Mouse (Mus musculus) MEL (cell line): Measurements from ENCODE around the gene Erv3. TPM values are rescaled to one million over a fixed set of nuclear protein-coding genes. Genes with fewer than 3 reads are reported as not detected.
A peak's percentile ranks its signal among the peaks of the same experiment; 100 is the strongest.

ENCODE experiments used
- DNase-seq: peaks from one replicate; pipeline ENCODE4 v3.0.0; 2011; ENCODE audit warnings: low read depth, low spot score
- H3K27ac ChIP-seq: 2 replicates; pipeline ENCODE4 v1.5.1; 2012; ENCODE audit warnings: low read depth, mild to moderate bottlenecking, control low read depth, low read length, moderate library complexity; ENCODE audit not compliant: control insufficient read depth
- H3K27me3 ChIP-seq, 2 experiments: fragments of 150-350 bp in 1 of 2; sonication (generic) in 1 of 2; 2 replicates each; pipeline ENCODE4 v1.6.1; 2012; ENCODE audit warnings: low read length in 2 of 2, mild to moderate bottlenecking in 2 of 2, improper control_type of control experiment in 1 of 2, moderate library complexity in 1 of 2; ENCODE audit not compliant: insufficient read depth in 2 of 2, control insufficient read depth in 1 of 2
- H3K36me3 ChIP-seq, 2 experiments: 2 replicates each; pipeline ENCODE4 v1.6.1; 2012 to 2014; ENCODE audit warnings: low read length in 2 of 2, improper control_type of control experiment in 1 of 2, inconsistent platforms in 1 of 2, mild to moderate bottlenecking in 1 of 2; ENCODE audit not compliant: insufficient read depth in 2 of 2, control insufficient read depth in 1 of 2
- H3K4me1 ChIP-seq, 2 experiments: fragments of 150-350 bp in 1 of 2; sonication (generic) in 1 of 2; 2 replicates each; pipeline ENCODE4 v1.6.1; 2012; ENCODE audit warnings: low read length in 2 of 2, improper control_type of control experiment in 1 of 2, mild to moderate bottlenecking in 1 of 2; ENCODE audit not compliant: insufficient read depth in 2 of 2, control insufficient read depth in 1 of 2
- H3K4me3 ChIP-seq, 2 experiments: fragments of 150-350 bp in 1 of 2; sonication (generic) in 1 of 2; 2 replicates each; pipeline ENCODE4 v1.5.1; 2012; ENCODE audit warnings: low read depth in 2 of 2, low read length in 2 of 2, mild to moderate bottlenecking in 2 of 2, moderate library complexity in 2 of 2, control low read depth in 1 of 2, improper control_type of control experiment in 1 of 2; ENCODE audit not compliant: control insufficient read depth in 1 of 2, insufficient read depth in 1 of 2
- H3K79me2 ChIP-seq: 2 replicates; pipeline ENCODE4 v1.6.1; 2012; ENCODE audit warnings: mild to moderate bottlenecking, low read length, moderate library complexity; ENCODE audit not compliant: control insufficient read depth, poor library complexity, insufficient read depth
- H3K9ac ChIP-seq: 2 replicates; pipeline ENCODE4 v1.6.1; 2012; ENCODE audit warnings: low read depth, mild to moderate bottlenecking, control low read depth, low read length, moderate library complexity; ENCODE audit not compliant: control insufficient read depth, poor library complexity, severe bottlenecking
- H3K9me3 ChIP-seq: fragments of 150-350 bp; sonication (generic); replicated peaks from 2 replicates; pipeline ENCODE4 v1.6.1; 2012; ENCODE audit warnings: mild to moderate bottlenecking, low read length, improper control_type of control experiment, moderate library complexity; ENCODE audit not compliant: insufficient read depth
- CHD1 ChIP-seq: IDR thresholded peaks from 2 replicates; pipeline ENCODE4 v1.6.1; 2012; ENCODE audit warnings: low read depth, mild to moderate bottlenecking, inconsistent platforms, low read length, improper control_type of control experiment
- CHD2 ChIP-seq: IDR thresholded peaks from 2 replicates; pipeline ENCODE4 v1.6.1; 2011; ENCODE audit warnings: low read length, improper control_type of control experiment
- E2F4 ChIP-seq: IDR thresholded peaks from 2 replicates; pipeline ENCODE4 v1.6.1; 2011; ENCODE audit warnings: low read depth, low read length, improper control_type of control experiment, borderline replicate concordance
- ELF1 ChIP-seq: IDR thresholded peaks from 2 replicates; pipeline ENCODE4 v1.6.1; 2014; ENCODE audit warnings: low read depth, mild to moderate bottlenecking, inconsistent platforms, low read length, improper control_type of control experiment, moderate library complexity
- EP300 ChIP-seq, 2 experiments: IDR thresholded peaks; 2 replicates each; pipeline ENCODE4 v1.6.1; 2011; ENCODE audit warnings: improper control_type of control experiment in 2 of 2, low read length in 2 of 2, low read depth in 1 of 2, mild to moderate bottlenecking in 1 of 2
- ETS1 ChIP-seq: IDR thresholded peaks from 2 replicates; pipeline ENCODE4 v1.6.1; 2012; ENCODE audit warnings: low read depth, mild to moderate bottlenecking, inconsistent platforms, low read length, improper control_type of control experiment, moderate library complexity
- GABPA ChIP-seq: IDR thresholded peaks from 2 replicates; pipeline ENCODE4 v1.6.1; 2012; ENCODE audit warnings: low read depth, mild to moderate bottlenecking, inconsistent platforms, low read length, improper control_type of control experiment, moderate library complexity
- GATA1 ChIP-seq: IDR thresholded peaks from 2 replicates; pipeline ENCODE4 v1.6.1; 2011; ENCODE audit warnings: low read depth, low read length, improper control_type of control experiment
- KAT2A ChIP-seq: conservative IDR thresholded peaks from 2 replicates; pipeline ENCODE4 v1.6.1; 2012; ENCODE audit warnings: low read depth, low read length, improper control_type of control experiment, inconsistent platforms
- MAX ChIP-seq: IDR thresholded peaks from 2 replicates; pipeline ENCODE4 v1.6.1; 2011; ENCODE audit warnings: low read length, improper control_type of control experiment
- MEF2A ChIP-seq: IDR thresholded peaks from 2 replicates; pipeline ENCODE4 v1.6.1; 2014; ENCODE audit warnings: low read depth, mild to moderate bottlenecking, inconsistent platforms, low read length, improper control_type of control experiment; ENCODE audit not compliant: poor library complexity, insufficient replicate concordance, severe bottlenecking; ENCODE audit errors: extremely low read depth
- MYC ChIP-seq: IDR thresholded peaks from 2 replicates; pipeline ENCODE4 v1.6.1; 2011; ENCODE audit warnings: low read depth, mild to moderate bottlenecking, low read length, improper control_type of control experiment, moderate library complexity
- NRF1 ChIP-seq: IDR thresholded peaks from 2 replicates; pipeline ENCODE4 v1.6.1; 2014; ENCODE audit warnings: low read depth, mild to moderate bottlenecking, inconsistent platforms, low read length, improper control_type of control experiment, moderate library complexity; ENCODE audit not compliant: poor library complexity, insufficient read depth, severe bottlenecking
- POLR2A ChIP-seq, 2 experiments: IDR thresholded peaks; 2 replicates each; pipeline ENCODE4 v1.6.1; 2011 to 2012; ENCODE audit warnings: low read length in 2 of 2, mild to moderate bottlenecking in 2 of 2, control low read depth in 1 of 2, improper control_type of control experiment in 1 of 2, low read depth in 1 of 2, moderate library complexity in 1 of 2; ENCODE audit not compliant: control insufficient read depth in 1 of 2, insufficient read depth in 1 of 2, poor library complexity in 1 of 2
- SMC3 ChIP-seq: IDR thresholded peaks from 2 replicates; pipeline ENCODE4 v1.6.1; 2011; ENCODE audit warnings: low read depth, low read length, improper control_type of control experiment
- TBP ChIP-seq: IDR thresholded peaks from 2 replicates; pipeline ENCODE4 v1.8.0; 2011; ENCODE audit warnings: low read depth, low read length, improper control_type of control experiment
- TCF12 ChIP-seq: IDR thresholded peaks from 2 replicates; pipeline ENCODE4 v1.6.1; 2014; ENCODE audit warnings: low read depth, mild to moderate bottlenecking, inconsistent platforms, low read length, improper control_type of control experiment, moderate library complexity
- USF1 ChIP-seq: IDR thresholded peaks from 2 replicates; pipeline ENCODE4 v1.6.1; 2014; ENCODE audit warnings: low read depth, mild to moderate bottlenecking, inconsistent platforms, low read length, improper control_type of control experiment, moderate library complexity
- USF2 ChIP-seq, 2 experiments: IDR thresholded peaks; 2 replicates each; pipeline ENCODE4 v1.6.1; 2011 to 2012; ENCODE audit warnings: improper control_type of control experiment in 2 of 2, low read length in 2 of 2, borderline replicate concordance in 1 of 2, inconsistent platforms in 1 of 2, low read depth in 1 of 2, mild to moderate bottlenecking in 1 of 2; ENCODE audit not compliant: insufficient read depth in 1 of 2
- ZC3H11A ChIP-seq: IDR thresholded peaks from 2 replicates; pipeline ENCODE4 v1.6.1; 2012; ENCODE audit warnings: low read depth, mild to moderate bottlenecking, inconsistent platforms, low read length, improper control_type of control experiment
- ZMIZ1 ChIP-seq: IDR thresholded peaks from 2 replicates; pipeline ENCODE4 v1.6.1; 2012; ENCODE audit warnings: low read depth, mild to moderate bottlenecking, inconsistent platforms, low read length, improper control_type of control experiment, moderate library complexity
- polyA plus RNA-seq, 2 experiments: library from polyadenylated mRNA; stranded (reverse) in 1 of 2; unstranded in 1 of 2; fragments of >175 nt in 1 of 2; fragments of >200 nt in 1 of 2; gene quantifications; 2 replicates each; pipeline versions ENCODE4 v1.2.1 to v1.2.4; 2012; ENCODE audit warnings: low replicate concordance in 2 of 2, low read depth in 1 of 2; ENCODE audit not compliant: insufficient read length in 2 of 2, insufficient read depth in 1 of 2, missing spikeins in 1 of 2
- total RNA-seq: library from RNA; depleted of rRNA; stranded (reverse); fragments of 300-350 nt; gene quantifications from 2 replicates; pipeline ENCODE4 v1.2.3, GENCODE M21; 2012

The Erv3 gene
- total and polyA plus RNA-seq, 3 experiments: 0.36 to 0.62 TPM; not detected in 1

DNA sequence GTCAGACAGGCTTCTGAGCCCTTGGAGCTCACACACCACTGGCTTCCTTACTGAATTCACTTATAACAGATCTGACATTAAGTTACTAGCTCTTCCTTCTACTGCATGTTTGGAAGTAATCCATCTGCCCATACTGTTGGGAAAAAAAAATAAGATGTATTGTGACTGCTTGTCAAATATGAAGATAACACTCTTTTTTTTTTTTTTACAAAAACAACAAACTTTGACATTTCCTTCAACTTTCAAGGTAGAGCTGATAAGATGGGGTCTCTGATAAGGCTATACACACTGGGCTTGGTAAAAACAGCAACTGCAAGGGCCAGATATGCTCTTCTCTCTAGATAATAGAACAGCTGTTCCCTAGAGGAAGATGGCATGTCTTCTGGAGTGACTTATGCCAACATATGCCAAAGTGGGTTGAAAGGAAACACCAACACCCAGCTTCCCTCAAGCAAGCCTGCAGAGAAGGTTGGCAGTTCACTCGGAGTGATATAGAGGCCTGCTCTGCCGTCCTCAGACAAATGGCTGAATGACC lies 4.8 kb upstream of the Erv3 start (continued):
- TF ChIP-seq ZC3H11A: no peak
- TF ChIP-seq ZMIZ1: 0 out of 2 replicates have a peak, but pooled peaks have one; percentile 56
- no peak for TF ChIP-seq MYC
- no peak for TF ChIP-seq POLR2A (IDR thresholded peaks at IDR 0.05; ENCODE audit: control insufficient read depth in 1 of 2, insufficient read depth in 1 of 2, low read depth in 1 of 2, low read length in 2 of 2, poor library complexity in 1 of 2)

- Histone ChIP-seq H3K27ac (no peak overlapping the region), H3K9me3 (no peaks in the 10 kb centered on the region; the same call in 1 of the 2 replicates)
- no peak for DNase-seq
These were observed 3.9 kb upstream of the Erv3 start for GRCm38 (mm10) chr2:131863472-131863871.

GRCm38 (mm10) chr2:131862617-131863275 lies 3.2 kb upstream of the Erv3 start:
- TF ChIP-seq EP300 (IDR thresholded peaks at IDR 0.05; ENCODE audit: low read depth in 1 of 2, low read length in 2 of 2) (0 out of 4 replicates have a peak, but pooled peaks of 1 of the 2 experiments have one; percentile 13), NRF1 (no peak)
- Histone ChIP-seq H3K9me3 (no peaks in the 10 kb centered on the region; the same call in 1 of the 2 replicates), H3K4me1 (peaks cover 25 to 34% of the 10 kb centered on the region in 2 experiments), H3K4me3 (no peak overlapping the region), H3K27me3 (no peaks in the 10 kb centered on the region), H3K79me2 (no peaks in the 10 kb centered on the region), H3K9ac (no peak overlapping the region), H3K36me3 (peaks cover 0 to 11% of the 10 kb centered on the region in 2 experiments; a peak in 2 of 4 replicates), H3K27ac (no peak overlapping the region)
- DNase-seq: no peak

More at GRCm38 (mm10) chr2:131863472-131863871, 3.9 kb upstream of the Erv3 start:
- no peak overlapping the region for H3K4me3 ChIP-seq
- H3K9ac ChIP-seq: no peak overlapping the region
- H3K79me2 ChIP-seq: no peaks in the 10 kb centered on the region
- no peak for TF ChIP-seq ELF1
- TF ChIP-seq ETS1: no peak
- TF ChIP-seq SMC3: no peak
- no peak for TF ChIP-seq KAT2A
- TF ChIP-seq CHD1: no peak
- TF ChIP-seq USF1: no peak
- no peak for TF ChIP-seq GATA1
- no peak for TF ChIP-seq CHD2
- TF ChIP-seq TCF12: no peak
- no peak for TF ChIP-seq GABPA
- TF ChIP-seq MEF2A: no peak
- no peak for TF ChIP-seq MAX
- TF ChIP-seq E2F4: no peak
- no peak for TF ChIP-seq POLR2A (IDR thresholded peaks at IDR 0.05; ENCODE audit: control insufficient read depth in 1 of 2, insufficient read depth in 1 of 2, low read depth in 1 of 2, low read length in 2 of 2, poor library complexity in 1 of 2)
- TF ChIP-seq USF2 (IDR thresholded peaks at IDR 0.05; ENCODE audit: borderline replicate concordance in 1 of 2, insufficient read depth in 1 of 2, low read depth in 1 of 2, low read length in 2 of 2): no peak
- TF ChIP-seq TBP: no peak
- TF ChIP-seq, all 39 proteins: peak for 0
- Histone ChIP-seq H3K27me3 (no peaks in the 10 kb centered on the region), H3K4me1 (peaks cover 18 to 29% of the 10 kb centered on the region in 2 experiments), H3K36me3 (peaks cover 0 to 11% of the 10 kb centered on the region in 2 experiments; a peak in 2 of 4 replicates)
